ENCODE assay signal across 8 mouse cellular contexts in the genomic region with DNA sequence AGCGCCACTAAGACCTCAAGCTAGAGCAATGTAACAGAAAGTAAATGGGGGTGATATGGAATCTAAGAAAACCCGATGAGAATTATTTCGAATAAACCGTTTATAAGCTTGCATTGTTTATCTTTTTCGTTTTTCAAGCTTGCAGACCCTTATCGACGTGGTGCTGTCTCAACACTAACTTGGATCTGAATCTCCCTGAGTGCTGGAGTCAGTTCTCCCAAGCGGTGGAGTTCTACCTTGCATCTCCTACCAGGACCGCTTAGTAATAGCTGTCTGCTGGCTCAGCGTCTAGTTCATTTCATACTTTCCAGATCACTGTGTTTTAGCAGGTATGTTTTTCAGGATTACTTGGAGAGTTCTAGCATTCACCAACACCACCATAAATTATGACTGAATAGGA. TPM values are rescaled to one million over a fixed set of nuclear protein-coding genes. Genes with fewer than 3 reads are reported as not detected.
DNase-seq lines count a peak whose midpoint lies in the region; ATAC-seq and TF ChIP-seq lines count a peak whose summit lies in the region.

No protein-coding gene starts in this region.

- H3K4me3 ChIP-seq in lung, adult 2 months (replicated peaks; ENCODE audit: extremely low read depth, low read depth, low read length): peak overlapping the region; percentile 67
- peak overlapping the region; percentile 67 for H3K4me3 ChIP-seq in embryonic facial prominence, embryonic 12.5 days
- H3K4me3 ChIP-seq in intestine, embryonic 16.5 days (ENCODE audit: low read length): peak overlapping the region; percentile 77
- peak overlapping the region; percentile 67 for H3K4me3 ChIP-seq in neural tube, embryonic 14.5 days (ENCODE audit: low read depth, low read length)

- TF ChIP-seq POLR2A in lung, adult 2 months (IDR thresholded peaks at IDR 0.05; ENCODE audit: borderline replicate concordance, extremely low read depth, low read depth, low read length): no peak

- ATAC-seq in embryonic facial prominence, embryonic 12.5 days (ENCODE audit: insufficient number of reproducible peaks, insufficient read depth, low FRiP score, low TSS enrichment): no peak
- peak; percentile 17; the same call in 1 of the 2 replicates for ATAC-seq in intestine, embryonic 16.5 days
- peak; percentile 25 for ATAC-seq in neural tube, embryonic 14.5 days (ENCODE audit: low read depth)

- no peak overlapping the region for H3K27ac ChIP-seq in embryonic facial prominence, embryonic 12.5 days
- H3K27ac ChIP-seq in intestine, embryonic 16.5 days (ENCODE audit: low read length): no peak overlapping the region
- H3K27ac ChIP-seq in neural tube, embryonic 14.5 days (ENCODE audit: low read depth, low read length): 0 out of 2 replicates have a peak overlapping the region, but pooled peaks have one; percentile 8

- 0 out of 2 replicates have a peak, but pooled peaks cover 3% of the 10 kb centered on the region for H3K4me1 ChIP-seq in lung, adult 2 months (ENCODE audit: control insufficient read depth, insufficient read depth, low read length)
- H3K4me1 ChIP-seq in embryonic facial prominence, embryonic 12.5 days: peaks cover 7% of the 10 kb centered on the region; the same call in 1 of the 2 replicates
- peaks cover 7% of the 10 kb centered on the region; the same call in 1 of the 2 replicates for H3K4me1 ChIP-seq in intestine, embryonic 16.5 days (ENCODE audit: control insufficient read depth, insufficient read depth, low read length)
- peaks cover 12% of the 10 kb centered on the region for H3K4me1 ChIP-seq in neural tube, embryonic 14.5 days (ENCODE audit: control insufficient read depth, insufficient read depth, low read length)

- peak overlapping the region; percentile 60 for H3K4me2 ChIP-seq in embryonic facial prominence, embryonic 12.5 days (replicated peaks)
- peak overlapping the region; percentile 68 for H3K4me2 ChIP-seq in intestine, embryonic 16.5 days (ENCODE audit: low read depth, low read length)
- H3K4me2 ChIP-seq in neural tube, embryonic 14.5 days (ENCODE audit: low read depth, low read length): peak overlapping the region; percentile 85

- H3K9me3 ChIP-seq in embryonic facial prominence, embryonic 12.5 days: no peaks in the 10 kb centered on the region
- H3K9me3 ChIP-seq in intestine, embryonic 16.5 days (ENCODE audit: control insufficient read depth, low read length): no peaks in the 10 kb centered on the region
- no peaks in the 10 kb centered on the region for H3K9me3 ChIP-seq in neural tube, embryonic 14.5 days (ENCODE audit: control insufficient read depth, low read length)

- no peak for TF ChIP-seq CTCF in lung, adult 2 months (IDR thresholded peaks at IDR 0.05; ENCODE audit: insufficient read depth, low read length)

- H3K9ac ChIP-seq in embryonic facial prominence, embryonic 12.5 days: peak overlapping the region; percentile 31; the same call in 1 of the 2 replicates
- peak overlapping the region; percentile 59 for H3K9ac ChIP-seq in intestine, embryonic 16.5 days (ENCODE audit: low read depth, low read length)
- H3K9ac ChIP-seq in neural tube, embryonic 14.5 days (replicated peaks; ENCODE audit: low read depth, low read length): peak overlapping the region; percentile 58; the same call in 1 of the 2 replicates

- H3K36me3 ChIP-seq in embryonic facial prominence, embryonic 12.5 days: 0 out of 2 replicates have a peak, but pooled peaks cover 5% of the 10 kb centered on the region
- 0 out of 2 replicates have a peak, but pooled peaks cover 2% of the 10 kb centered on the region for H3K36me3 ChIP-seq in intestine, embryonic 16.5 days (ENCODE audit: control insufficient read depth, insufficient read depth, low read length)
- H3K36me3 ChIP-seq in neural tube, embryonic 14.5 days (ENCODE audit: control insufficient read depth, insufficient read depth, low read length): peaks cover 5% of the 10 kb centered on the region; the same call in 1 of the 2 replicates

- no peaks in the 10 kb centered on the region for H3K27me3 ChIP-seq in embryonic facial prominence, embryonic 12.5 days
- H3K27me3 ChIP-seq in intestine, embryonic 16.5 days (replicated peaks; ENCODE audit: control insufficient read depth, insufficient read depth, low read length): no peaks in the 10 kb centered on the region
- H3K27me3 ChIP-seq in neural tube, embryonic 14.5 days (ENCODE audit: control insufficient read depth, insufficient read depth, low read length): no peaks in the 10 kb centered on the region

- 8% methylated on average over 10 of the region's 10 CpGs for WGBS in lung, adult 2 months
- WGBS in embryonic facial prominence, embryonic 12.5 days: 12% methylated on average over 10 of the region's 10 CpGs
- WGBS in intestine, embryonic 16.5 days: 8% methylated on average over 10 of the region's 10 CpGs
- WGBS in neural tube, embryonic 14.5 days: 12% methylated on average over 10 of the region's 10 CpGs

- DNase-seq in lung, adult 2 months: no peak
- DNase-seq in lung, postnatal 14 days: no peak
- no peak for DNase-seq in thymus, postnatal 10 days (ENCODE audit: low spot score in 2 of 2)
- no peak for DNase-seq in urinary bladder, adult 18-20 months (ENCODE audit: low spot score in 2 of 2)
- DNase-seq in urinary bladder, adult 2 months (ENCODE audit: low spot score): no peak

RNA-seq across cellular contexts. Expression of a gene that starts 0.6 kb away (rescaled TPM):
- 3.3 and 6.0 TPM in 2 replicates for polyA plus RNA-seq in lung, adult 2 months (2012; rRNA removed)
- 28.7 and 29.5 TPM in 2 replicates for polyA plus RNA-seq in embryonic facial prominence, embryonic 12.5 days (2016; fragmentation: Nextera tagmentation; extraction: Ambion mirVana)
- polyA plus RNA-seq in intestine, embryonic 16.5 days (2015; fragmentation: Nextera tagmentation; extraction: Ambion mirVana): 24.9 and 26.8 TPM in 2 replicates
- polyA plus RNA-seq in neural tube, embryonic 14.5 days (2014; fragmentation: Nextera tagmentation; extraction: Ambion mirVana): 32.1 and 32.6 TPM in 2 replicates
- polyA plus RNA-seq in urinary bladder, adult 2 months (2012; rRNA removed): 21.2 and 23.4 TPM in 2 replicates

RNA-seq across cellular contexts. Expression of a gene that starts 4.0 kb away (rescaled TPM):
- 3.0 and 5.0 TPM in 2 replicates for polyA plus RNA-seq in lung, adult 2 months (2012; rRNA removed)
- 36.5 and 41.0 TPM in 2 replicates for polyA plus RNA-seq in embryonic facial prominence, embryonic 12.5 days (2016; fragmentation: Nextera tagmentation; extraction: Ambion mirVana)
- polyA plus RNA-seq in intestine, embryonic 16.5 days (2015; fragmentation: Nextera tagmentation; extraction: Ambion mirVana): 30.8 and 31.8 TPM in 2 replicates
- polyA plus RNA-seq in neural tube, embryonic 14.5 days (2014; fragmentation: Nextera tagmentation; extraction: Ambion mirVana): 25.6 and 25.8 TPM in 2 replicates
- polyA plus RNA-seq in urinary bladder, adult 2 months (2012; rRNA removed): 14.1 and 14.9 TPM in 2 replicates

RNA-seq across cellular contexts. Expression of a gene that starts 32.5 kb away (rescaled TPM):
- polyA plus RNA-seq in lung, adult 2 months (2012; rRNA removed): 3.4 and 5.5 TPM in 2 replicates
- 7.4 and 8.3 TPM in 2 replicates for polyA plus RNA-seq in embryonic facial prominence, embryonic 12.5 days (2016; fragmentation: Nextera tagmentation; extraction: Ambion mirVana)
- 8.1 and 8.6 TPM in 2 replicates for polyA plus RNA-seq in intestine, embryonic 16.5 days (2015; fragmentation: Nextera tagmentation; extraction: Ambion mirVana)
- polyA plus RNA-seq in neural tube, embryonic 14.5 days (2014; fragmentation: Nextera tagmentation; extraction: Ambion mirVana): 23.9 and 24.7 TPM in 2 replicates
- 10.8 and 13.9 TPM in 2 replicates for polyA plus RNA-seq in urinary bladder, adult 2 months (2012; rRNA removed)

RNA-seq across cellular contexts. Expression of a gene that starts 59.1 kb away (rescaled TPM):
- polyA plus RNA-seq in lung, adult 2 months (2012; rRNA removed): 5.7 and 8.4 TPM in 2 replicates
- polyA plus RNA-seq in embryonic facial prominence, embryonic 12.5 days (2016; fragmentation: Nextera tagmentation; extraction: Ambion mirVana): 10.1 and 11.7 TPM in 2 replicates
- 10.9 and 11.3 TPM in 2 replicates for polyA plus RNA-seq in intestine, embryonic 16.5 days (2015; fragmentation: Nextera tagmentation; extraction: Ambion mirVana)
- polyA plus RNA-seq in neural tube, embryonic 14.5 days (2014; fragmentation: Nextera tagmentation; extraction: Ambion mirVana): 7.3 and 8.7 TPM in 2 replicates
- 9.3 and 9.5 TPM in 2 replicates for polyA plus RNA-seq in urinary bladder, adult 2 months (2012; rRNA removed)
